Mouse (Mus musculus) spleen, adult 2 months (tissue): ENCODE data around the gene Tnk2. TPM values are rescaled to one million over a fixed set of nuclear protein-coding genes. Genes with fewer than 3 reads are reported as not detected.

ENCODE experiments used
- DNase-seq, 2 experiments: peaks; one replicate each; pipeline versions ENCODE4 v3.0.0 to v3.0.0-alpha.2; 2012 to 2021; ENCODE audit warnings: low spot score in 2 of 2, low read depth in 1 of 2
- H3K27ac ChIP-seq: fragments of 200-500 bp; 2 replicates; pipeline ENCODE4 v1.5.1; 2012; ENCODE audit warnings: low read length, inconsistent platforms; ENCODE audit not compliant: insufficient read depth
- H3K27me3 ChIP-seq: fragments of 200-500 bp; 2 replicates; pipeline ENCODE4 v1.6.1; 2012; ENCODE audit warnings: mild to moderate bottlenecking, moderate library complexity, low read length, inconsistent platforms; ENCODE audit not compliant: control insufficient read depth, insufficient read depth
- H3K36me3 ChIP-seq: fragments of 200-500 bp; 2 replicates; pipeline ENCODE4 v1.6.1; 2012; ENCODE audit warnings: mild to moderate bottlenecking, low read length, inconsistent platforms; ENCODE audit not compliant: control insufficient read depth, insufficient read depth
- H3K4me1 ChIP-seq: fragments of 200-500 bp; 2 replicates; pipeline ENCODE4 v1.6.1; 2011; ENCODE audit warnings: inconsistent platforms; ENCODE audit not compliant: control insufficient read depth, insufficient read depth, insufficient read length
- H3K4me3 ChIP-seq: fragments of 200-500 bp; 2 replicates; pipeline ENCODE4 v1.5.1; 2011; ENCODE audit warnings: mild to moderate bottlenecking, inconsistent platforms; ENCODE audit not compliant: insufficient read depth, insufficient read length; ENCODE audit errors: extremely low read depth
- CTCF ChIP-seq: fragments of 200-500 bp; IDR thresholded peaks from 2 replicates; pipeline ENCODE4 v1.5.1; 2011; ENCODE audit warnings: mild to moderate bottlenecking, inconsistent platforms; ENCODE audit not compliant: insufficient read depth, insufficient read length, insufficient replicate concordance; ENCODE audit errors: extremely low read depth
- POLR2A ChIP-seq: fragments of 200-500 bp; IDR thresholded peaks from 2 replicates; pipeline ENCODE4 v1.6.1; 2011; ENCODE audit warnings: low read depth, low read length, inconsistent platforms
- WGBS: fragments of 180-500 bp; shearing (Covaris S2); methylation state at CpG from one replicate; pipeline ENCODE4 v1.1.7; 2018; 5-methylcytosine and 5-hydroxymethylcytosine counted together
- polyA plus RNA-seq: library from polyadenylated mRNA; depleted of rRNA; stranded (reverse); fragments of >200 nt; gene quantifications from 2 replicates; pipeline ENCODE4 v1.2.3, GENCODE M21; 2012; rRNA removed

The Tnk2 gene
- 109 and 137 TPM in 2 replicates for polyA plus RNA-seq

DNA sequence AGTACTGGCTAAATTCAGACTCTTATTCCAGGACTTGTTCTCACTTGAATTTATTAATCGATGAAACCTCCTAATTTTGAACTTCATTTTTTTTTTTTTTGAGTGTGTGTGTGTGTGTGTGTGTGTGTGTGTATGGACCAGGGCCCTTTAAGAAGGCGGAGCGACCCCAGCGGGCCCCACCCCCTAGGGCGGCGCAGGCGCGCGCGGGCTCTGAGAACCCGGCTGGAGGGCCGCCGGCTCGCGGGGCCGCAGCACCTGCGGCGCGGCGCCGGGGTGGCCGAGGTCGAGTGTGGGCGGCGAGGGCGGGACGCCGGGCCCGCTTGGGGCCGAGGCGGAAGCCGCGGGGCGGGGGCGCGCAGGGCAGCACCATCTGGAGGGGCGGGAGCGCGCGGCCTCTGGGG lies at the start of gene Tnk2:
Gene Tnk2 (plus strand): TSS at position 214 of the 401 bp plus-strand sequence.
- TF ChIP-seq CTCF (no peak), POLR2A (no peak)
- Histone ChIP-seq H3K27ac (peak within 1 kb of the TSS; percentile 22; the same call in 1 of the 2 replicates), H3K4me3 (peak within 1 kb of the TSS; percentile 75), H3K4me1 (peaks cover 13% of the 10 kb centered on the region; the same call in 1 of the 2 replicates), H3K36me3 (no peaks in the 10 kb centered on the region), H3K27me3 (no peaks in the 10 kb centered on the region)
- under 1% methylated on average over 31 of the region's 40 CpGs for WGBS
- peak; percentile 64 to 90 for DNase-seq

DNA sequence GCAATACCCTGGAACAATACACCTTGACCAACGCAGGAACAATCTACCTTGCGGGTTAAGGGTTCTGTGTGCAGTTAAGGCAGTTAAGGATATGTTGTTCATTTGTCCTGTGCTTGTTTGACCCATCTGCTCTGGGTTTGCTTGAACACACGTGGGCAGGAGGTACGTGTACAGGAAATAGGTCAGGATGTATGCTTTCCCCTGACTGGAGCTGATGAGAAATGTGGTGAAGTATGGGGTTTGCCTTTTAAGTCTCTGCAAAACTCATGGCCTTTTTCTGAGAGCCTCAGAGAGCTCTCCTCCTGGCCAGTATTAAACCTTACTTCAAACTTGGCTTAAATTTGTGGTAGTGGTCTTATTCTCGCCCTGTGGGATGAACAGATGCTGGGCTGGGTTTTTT lies 49.8 kb upstream of the Tnk2 start:
- Histone ChIP-seq H3K36me3 (no peaks in the 10 kb centered on the region), H3K4me3 (no peak overlapping the region), H3K27ac (peak overlapping the region; percentile 30; the same call in 1 of the 2 replicates), H3K4me1 (peaks cover 9% of the 10 kb centered on the region; the same call in 1 of the 2 replicates), H3K27me3 (no peaks in the 10 kb centered on the region)
- no peak for TF ChIP-seq POLR2A
- TF ChIP-seq CTCF, result no peak
- WGBS, result 28% methylated on average over 5 of the region's 5 CpGs
- DNase-seq, result no peak

DNA sequence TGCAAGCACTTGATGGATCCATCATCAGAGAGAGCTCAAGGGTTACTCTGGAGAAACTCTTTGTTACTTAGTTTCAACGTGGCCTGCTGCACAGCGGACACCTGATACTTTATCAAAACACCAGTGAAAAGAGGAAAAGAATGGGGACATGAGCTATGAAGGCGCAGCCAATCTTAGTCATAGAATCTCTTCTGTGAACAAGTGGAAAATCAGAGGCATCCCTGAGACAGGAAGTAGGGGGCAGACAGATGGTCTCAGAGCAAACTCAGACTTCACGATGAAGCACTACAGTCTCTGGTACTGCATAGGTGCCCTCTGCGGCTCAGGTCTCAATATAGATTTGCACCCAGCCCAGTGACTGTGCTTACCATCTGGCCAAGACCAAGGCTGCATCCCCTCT lies 49.0 kb upstream of the Tnk2 start:
- DNase-seq, result no peak
- TF ChIP-seq POLR2A (no peak), CTCF (no peak)
- no peaks in the 10 kb centered on the region for H3K27me3 ChIP-seq
- H3K27ac ChIP-seq, result no peak overlapping the region
- 61% methylated on average over 5 of the region's 5 CpGs for WGBS
- peaks cover 9% of the 10 kb centered on the region; the same call in 1 of the 2 replicates for H3K4me1 ChIP-seq
- no peaks in the 10 kb centered on the region for H3K36me3 ChIP-seq
- H3K4me3 ChIP-seq, result no peak overlapping the region

DNA sequence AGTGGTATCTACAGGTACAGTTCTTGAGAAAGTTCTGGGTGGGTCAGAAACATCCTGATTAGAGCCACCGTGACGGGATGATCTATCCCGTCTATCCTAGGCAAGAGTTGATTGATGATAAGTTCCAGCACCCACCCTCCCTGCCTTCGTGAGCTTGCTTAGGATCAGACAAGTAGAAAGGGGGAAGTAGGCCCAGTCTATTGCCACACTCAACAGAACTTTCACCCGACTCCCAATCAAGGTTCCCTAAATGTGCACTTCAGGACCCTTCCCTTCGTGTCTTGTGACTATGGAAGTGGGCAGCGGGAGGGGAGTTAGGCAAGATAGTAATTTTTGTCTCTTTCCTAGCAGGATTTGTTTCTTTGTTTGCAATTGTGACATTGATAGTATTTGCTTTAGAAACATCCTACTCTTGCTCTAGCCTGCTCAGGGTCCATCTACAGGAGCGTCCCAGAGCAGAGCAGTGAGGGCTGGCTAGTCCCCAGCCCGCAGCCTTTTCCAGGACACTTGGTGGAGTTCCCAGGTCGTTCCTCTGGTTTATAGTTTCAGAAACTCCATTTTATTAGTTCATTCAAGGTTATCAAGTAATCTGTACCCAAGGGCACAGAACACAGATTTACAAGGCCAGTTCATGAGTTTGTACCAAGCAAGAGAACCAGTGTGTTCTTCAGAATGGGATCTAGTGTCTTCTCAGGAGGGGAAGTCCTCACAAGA lies 48.4 kb upstream of the Tnk2 start:
- no peak overlapping the region for H3K27ac ChIP-seq
- H3K36me3 ChIP-seq, result no peaks in the 10 kb centered on the region
- 64% methylated on average over 10 of the region's 10 CpGs for WGBS
- no peak overlapping the region for H3K4me3 ChIP-seq
- no peaks in the 10 kb centered on the region for H3K27me3 ChIP-seq
- peaks cover 9% of the 10 kb centered on the region; the same call in 1 of the 2 replicates for H3K4me1 ChIP-seq
- TF ChIP-seq CTCF (no peak), POLR2A (no peak)
- no peak for DNase-seq

DNA sequence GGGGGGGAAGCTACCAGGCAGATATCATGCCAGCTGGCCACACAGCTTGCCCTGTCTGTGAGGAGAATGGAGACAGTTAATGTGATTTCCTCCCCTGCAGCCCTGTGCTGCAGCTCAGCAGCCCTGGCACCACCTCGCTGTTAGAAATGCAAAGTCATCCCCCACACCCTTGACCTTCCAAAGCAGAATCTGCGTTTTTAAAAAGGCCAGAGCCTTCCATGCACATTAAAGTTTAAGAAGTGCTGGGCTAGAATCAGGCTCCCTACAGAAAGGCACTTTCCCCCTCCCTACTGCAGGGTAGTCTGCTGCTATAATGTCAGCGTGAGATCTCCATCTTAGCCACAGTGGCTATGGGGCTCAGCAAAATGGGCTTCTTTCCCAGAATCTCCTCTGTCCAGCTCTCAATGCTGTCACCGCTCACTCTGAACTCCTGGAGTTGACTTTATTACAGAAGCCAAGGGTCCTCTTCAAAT lies 45.7 kb upstream of the Tnk2 start:
- WGBS, result 54% methylated on average over 4 of the region's 4 CpGs
- DNase-seq, result no peak
- no peak overlapping the region for H3K27ac ChIP-seq
- peaks cover 9% of the 10 kb centered on the region; the same call in 1 of the 2 replicates for H3K4me1 ChIP-seq
- H3K36me3 ChIP-seq, result no peaks in the 10 kb centered on the region
- no peak for TF ChIP-seq CTCF
- H3K4me3 ChIP-seq, result no peak overlapping the region
- H3K27me3 ChIP-seq, result no peaks in the 10 kb centered on the region

DNA sequence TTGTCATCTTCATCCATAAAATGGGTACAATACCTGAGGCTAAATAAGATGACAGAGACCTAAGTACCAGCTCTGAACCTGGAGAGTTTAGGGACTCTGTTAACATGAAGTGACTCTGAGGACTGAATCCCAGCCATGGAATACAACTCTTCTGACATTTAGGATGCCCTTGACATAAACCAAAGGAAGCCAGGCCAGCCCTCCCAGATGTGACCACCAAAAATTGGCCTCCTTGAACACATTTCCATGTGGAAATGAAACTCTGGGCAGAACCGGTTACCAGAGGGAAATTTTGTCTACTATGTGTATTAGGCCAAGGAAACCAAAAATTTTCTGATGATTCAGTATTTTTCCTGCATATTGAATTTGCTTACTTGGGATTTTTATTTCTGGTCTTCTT lies 44.5 kb upstream of the Tnk2 start:
- Histone ChIP-seq H3K36me3 (no peaks in the 10 kb centered on the region), H3K4me1 (peaks cover 3% of the 10 kb centered on the region; the same call in 1 of the 2 replicates), H3K27me3 (no peaks in the 10 kb centered on the region), H3K4me3 (no peak overlapping the region), H3K27ac (no peak overlapping the region)
- no peak for DNase-seq
- 83% methylated on average over 1 of the region's 1 CpGs for WGBS
- TF ChIP-seq CTCF (no peak), POLR2A (no peak)

DNA sequence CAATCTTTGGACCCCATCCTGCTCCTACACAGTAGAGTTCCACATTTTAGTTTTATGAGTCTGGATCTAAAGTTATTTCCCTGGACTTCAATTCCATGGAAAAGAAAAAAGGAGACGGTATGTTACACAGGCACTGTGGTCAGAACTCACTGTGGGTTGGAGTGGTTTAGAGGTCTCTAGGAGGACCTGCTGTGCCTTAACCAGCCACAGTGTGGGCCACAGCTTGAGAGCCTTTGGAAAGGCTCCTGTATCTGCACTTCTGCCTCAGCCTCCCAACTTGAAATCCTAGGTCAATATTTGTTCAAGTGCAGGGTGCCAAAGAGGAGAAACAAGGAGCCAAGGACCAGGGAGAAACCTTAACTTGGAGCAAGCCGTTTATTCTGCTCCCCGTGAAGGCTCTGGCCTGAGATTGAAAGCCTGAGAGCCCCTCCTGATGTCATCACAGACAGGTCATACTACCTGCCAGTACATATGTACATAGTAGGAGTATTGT lies 41.4 kb upstream of the Tnk2 start:
- no peak for DNase-seq
- 94% methylated on average over 3 of the region's 3 CpGs for WGBS
- H3K27me3 ChIP-seq, result no peaks in the 10 kb centered on the region
- no peak for TF ChIP-seq CTCF
- TF ChIP-seq POLR2A, result no peak
- H3K36me3 ChIP-seq, result no peaks in the 10 kb centered on the region
- H3K27ac ChIP-seq, result no peak overlapping the region
- no peaks in the 10 kb centered on the region for H3K4me1 ChIP-seq
- no peak overlapping the region for H3K4me3 ChIP-seq
